Mouse (Mus musculus): ENCODE data around the gene Fpr3.

GRCm38 (mm10) chr17:17909636-17910421 is 22.2 kb downstream of the Fpr3 start:
- TF ChIP-seq POLR2A (IDR thresholded peaks at IDR 0.05; ENCODE audit: low read depth, low read length): no peak
- TF ChIP-seq CTCF (IDR thresholded peaks at IDR 0.05; ENCODE audit: extremely low read depth, insufficient read depth, insufficient read length, insufficient replicate concordance): no peak

All from spleen, adult 2 months (tissue).